Mouse (Mus musculus) heart, postnatal 14 days (tissue): ENCODE results near the gene Phip. TPM values are rescaled to one million over a fixed set of nuclear protein-coding genes. Genes with fewer than 3 reads are reported as not detected.

ENCODE experiments used
- DNase-seq, 2 experiments: peaks; one replicate each; pipeline ENCODE4 v3.0.0; 2021 to 2022
- intact Hi-C: fragments of 180-260 bp; cut with DNase I; formaldehyde crosslinking; loops from one replicate; pipeline ENCODE4 v1.15.1; 2025
- long read RNA-seq, 2 experiments: library from polyadenylated mRNA; stranded (forward); transcript quantifications; one replicate each; pipeline ENCODE4 v2.0.0; 2021
- total RNA-seq, 2 experiments: library from RNA; stranded (reverse); gene quantifications; 2 replicates each; pipeline ENCODE4 v1.2.3; 2021

Phip gene
- 10 to 100 TPM; 33.4 to 34.2 TPM for total RNA-seq
- long read RNA-seq, experiment 1, partial matches to known transcripts = 3 of 4 reads
- long read RNA-seq, experiment 1, other reads (novel, unspliced or antisense) = 1 of 4 reads
- long read RNA-seq, experiment 2, partial matches to known transcripts = 4 of 8 reads
- long read RNA-seq, experiment 2, other reads (novel, unspliced or antisense) = 4 of 8 reads

DNA sequence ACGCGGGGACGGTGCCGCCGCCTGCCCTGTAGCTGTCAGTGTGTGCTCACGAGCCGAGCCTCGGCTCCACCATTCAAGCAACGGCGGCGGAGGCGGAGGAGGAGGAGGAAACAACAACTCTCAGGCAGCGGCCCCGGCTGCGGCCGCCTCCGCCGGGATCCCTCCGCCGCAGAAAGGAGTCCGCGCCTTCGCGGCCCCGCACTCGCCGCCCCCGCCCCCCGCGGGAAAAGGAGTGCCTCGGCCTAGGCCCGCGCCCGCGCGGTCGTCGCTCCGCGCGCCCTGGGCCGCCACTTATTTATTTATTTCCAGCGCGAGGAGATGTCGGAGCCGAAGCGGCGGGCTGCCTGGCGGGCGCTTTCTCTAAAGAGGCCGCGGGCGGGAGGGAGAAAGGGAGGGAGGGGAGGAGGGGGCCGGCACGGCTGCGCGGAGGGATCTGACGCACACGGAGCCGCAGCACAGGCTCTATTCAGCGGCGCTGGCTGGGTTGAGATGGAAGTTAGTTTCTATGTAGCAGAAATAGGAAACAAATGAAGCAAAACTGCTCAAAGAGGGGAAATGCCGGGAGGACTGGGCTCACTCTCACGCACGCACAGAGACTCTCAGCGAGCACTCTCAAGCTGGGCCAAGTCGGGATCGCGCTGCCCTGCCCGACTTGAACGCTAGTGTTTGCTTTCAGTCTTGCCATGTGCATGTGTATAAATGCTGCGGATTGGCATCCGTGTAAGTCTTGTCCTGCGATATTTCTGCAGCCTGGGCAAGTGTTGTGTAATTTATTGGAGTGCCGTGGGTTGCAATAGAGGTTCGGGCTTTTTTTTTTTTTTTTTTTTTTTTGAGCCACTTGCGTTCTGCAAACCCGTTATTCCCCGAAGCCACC is at the start of gene Phip:
Phip (minus strand) TSS at position 175 of the 874 bp plus-strand sequence.
- intact Hi-C loops = loop anchor here (2.0 to 5.0 kb wide), 2 partner anchors 169 to 472 kb away; no protein-coding TSS in a partner anchor

DNA sequence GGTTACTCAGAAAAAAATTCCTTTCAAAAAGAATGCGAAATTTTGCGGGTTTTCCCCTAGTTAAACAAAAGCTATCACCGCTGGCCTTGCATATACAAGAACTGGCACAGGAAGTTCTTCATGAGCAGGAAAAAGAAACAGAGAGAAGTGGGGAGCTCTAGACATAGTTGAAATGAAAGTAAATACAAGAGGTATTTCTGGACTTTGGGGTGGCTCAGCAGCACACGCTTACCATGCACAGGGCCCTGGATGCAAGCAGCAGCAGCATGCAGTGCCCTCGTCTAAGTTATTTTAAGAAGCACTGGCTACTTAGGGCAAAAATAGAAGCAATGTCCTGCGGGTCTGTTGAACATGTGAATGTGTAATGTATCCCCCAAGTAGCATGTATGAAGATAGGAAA is 48.4 kb upstream of the Phip start:
- intact Hi-C loops = no loop called here
- DNase-seq = peak; percentile 8 to 11

More for the DNA sequence above, at the start of gene Phip:
- DNase-seq = peak; percentile 97

DNA sequence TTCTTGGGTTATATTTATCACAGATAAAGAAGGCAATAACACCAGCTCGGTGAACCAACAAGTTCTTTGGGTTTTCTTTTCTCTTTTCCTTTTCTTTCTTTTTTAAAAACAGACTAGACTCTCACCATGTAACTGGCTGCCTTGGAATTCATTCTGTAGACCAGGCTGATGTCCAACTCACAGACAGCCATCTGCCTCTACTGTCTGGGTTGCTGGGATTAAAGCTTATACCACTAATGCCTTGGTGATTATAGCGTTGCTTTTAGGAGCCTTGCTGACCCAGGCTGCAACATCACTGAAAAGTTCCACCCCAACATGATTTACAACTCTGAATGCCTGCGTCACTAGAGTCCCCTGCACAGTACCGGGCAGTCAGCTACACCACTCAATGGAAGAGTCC is 39.2 kb upstream of the Phip start:
- intact Hi-C loops = no loop called here

DNA sequence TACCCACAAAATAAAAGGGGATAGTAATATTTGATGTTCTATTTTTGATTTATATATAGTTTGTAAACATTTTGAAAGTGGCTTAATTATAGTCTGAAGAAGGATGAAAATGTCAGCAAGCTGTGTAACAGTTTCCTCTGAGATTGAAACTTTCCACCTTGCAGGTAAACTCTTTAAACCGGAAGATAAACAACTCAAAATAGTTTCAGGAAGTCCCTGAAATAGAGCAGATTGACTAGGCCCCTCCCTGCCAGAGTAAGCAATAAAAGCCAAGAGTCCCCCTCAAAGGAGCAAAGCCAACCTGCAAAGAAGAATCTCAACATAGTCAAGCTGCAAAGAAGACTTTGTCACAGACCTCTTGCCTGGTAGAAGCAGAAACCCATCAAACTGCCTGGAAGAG is 33.0 kb upstream of the Phip start:
- DNase-seq = no peak
- intact Hi-C loops = no loop called here

More for the DNA sequence above, 39.2 kb upstream of the Phip start:
- no peak for DNase-seq

DNA sequence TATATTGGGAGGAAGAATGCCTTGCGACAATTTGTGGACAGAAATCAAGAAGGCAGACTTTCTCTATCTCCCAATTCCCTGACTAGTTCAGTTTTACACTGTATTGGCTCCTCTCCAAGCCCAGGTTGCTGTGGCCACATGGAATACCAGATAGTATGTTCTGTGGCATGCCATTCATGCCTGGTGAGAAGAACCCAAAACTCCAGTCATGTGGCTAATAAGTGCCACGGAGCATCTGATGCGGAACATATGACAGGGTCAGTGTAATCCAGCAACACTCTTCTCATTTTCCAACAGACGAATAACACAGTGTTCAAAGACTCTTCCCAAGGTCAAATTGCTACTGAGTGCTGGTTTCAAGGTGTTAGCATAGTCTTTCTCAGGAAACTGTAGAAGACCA is 26.0 kb upstream of the Phip start:
- DNase-seq = no peak
- intact Hi-C loops = no loop called here

DNA sequence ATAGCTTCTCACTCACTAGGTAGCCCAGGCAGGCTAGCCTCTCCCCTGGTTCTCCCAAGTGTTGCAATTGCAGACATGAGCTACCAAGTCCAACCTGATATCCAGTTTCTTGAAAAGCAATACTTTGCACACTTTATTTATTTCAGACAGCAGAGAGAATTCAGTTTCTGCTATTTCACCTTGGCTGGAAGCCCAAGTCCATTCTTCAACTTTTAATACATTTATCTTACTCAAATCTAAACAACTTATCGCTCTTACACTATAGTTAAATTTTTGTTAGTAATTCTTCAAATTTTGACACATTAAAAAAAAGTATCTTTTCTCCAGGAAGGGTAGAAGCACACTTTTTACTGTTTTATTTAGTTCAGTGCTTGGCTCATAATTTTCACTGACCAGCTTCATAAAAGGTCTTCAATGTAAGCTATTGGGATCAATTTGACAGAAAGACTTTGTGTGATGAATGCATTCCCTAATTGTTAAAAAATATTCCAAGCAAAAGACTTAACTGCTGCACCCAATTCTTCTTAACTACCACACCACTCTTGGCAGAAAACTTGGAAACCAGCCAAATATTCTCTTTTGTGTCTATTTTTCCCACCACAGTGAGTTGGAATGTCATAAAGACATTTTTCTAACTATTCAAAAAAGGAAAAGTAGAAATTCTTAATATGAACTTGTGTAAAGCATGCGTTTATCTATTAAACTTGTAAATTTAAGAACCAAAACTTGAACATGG is 22.6 kb upstream of the Phip start:
- no peak for DNase-seq
- intact Hi-C loops = no loop called here

DNA sequence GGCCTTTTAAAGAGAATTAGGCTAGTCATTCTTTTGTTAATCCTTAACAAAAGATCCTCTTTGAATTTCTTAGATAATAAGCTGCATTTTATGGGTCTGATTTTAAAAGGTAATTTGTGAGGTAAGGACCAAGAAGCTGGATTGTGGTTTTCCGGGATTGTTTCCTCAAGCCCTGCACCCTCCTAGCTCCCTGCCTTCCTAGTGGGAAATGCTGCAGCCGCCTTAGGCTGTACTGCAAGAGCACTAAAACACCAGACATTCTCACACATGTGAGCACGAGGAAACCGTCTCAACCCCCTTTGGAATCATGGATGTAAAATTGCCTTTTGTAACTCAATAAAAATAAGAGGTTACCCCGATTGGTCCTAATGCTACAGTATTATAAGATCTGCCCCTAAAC is 1.6 kb upstream of the Phip start:
- intact Hi-C loops = loop anchor here (5.0 kb wide), 1 partner anchor 470 kb away; no protein-coding TSS in a partner anchor
- DNase-seq = peak; percentile 15 to 37

DNA sequence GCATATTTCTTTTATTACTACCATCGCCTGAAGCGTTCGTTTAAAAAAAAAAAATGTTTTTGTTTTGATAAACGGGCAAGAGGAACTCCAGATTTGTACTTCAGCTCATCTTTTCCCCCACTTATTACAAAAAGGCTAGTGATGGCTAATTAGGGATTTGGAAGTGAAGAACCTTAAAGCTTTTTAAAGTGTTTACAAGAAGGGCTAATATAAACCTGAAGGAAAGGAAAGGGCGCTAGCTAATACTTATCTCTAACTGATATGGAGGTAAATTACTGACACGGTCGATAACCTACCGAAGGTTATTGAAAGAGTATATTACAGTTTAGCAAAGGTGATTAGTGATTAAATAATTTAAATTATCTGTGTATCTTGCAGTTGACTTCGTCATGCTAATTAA is 903 bp upstream of the Phip start:
- intact Hi-C loops = loop anchor here (5.0 kb wide), 1 partner anchor 471 kb away; no protein-coding TSS in a partner anchor
- no peak for DNase-seq

DNA sequence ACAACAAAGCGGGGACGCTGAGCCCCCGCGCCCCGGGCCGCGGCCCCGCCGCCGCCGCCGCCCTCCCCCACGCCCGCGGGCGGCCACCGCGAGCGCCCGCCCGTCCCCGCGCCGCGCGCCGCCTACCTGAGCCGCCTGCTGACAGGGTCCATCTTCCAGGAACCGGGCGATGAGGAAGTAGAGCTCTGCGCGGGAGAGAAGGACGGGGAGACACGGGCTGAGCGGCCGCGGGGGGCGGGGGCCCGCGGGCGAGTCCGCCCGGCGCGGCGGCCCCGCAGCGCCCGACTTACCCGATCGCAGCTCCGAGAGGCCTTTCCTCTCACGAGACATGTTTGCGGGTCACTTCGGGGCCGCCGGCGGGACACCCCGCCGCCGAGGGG is 364 bp downstream of the Phip start:
- intact Hi-C loops = loop anchor here (2.0 to 5.0 kb wide), 3 partner anchors 170 to 472 kb away; no protein-coding TSS in a partner anchor
- no peak for DNase-seq

DNA sequence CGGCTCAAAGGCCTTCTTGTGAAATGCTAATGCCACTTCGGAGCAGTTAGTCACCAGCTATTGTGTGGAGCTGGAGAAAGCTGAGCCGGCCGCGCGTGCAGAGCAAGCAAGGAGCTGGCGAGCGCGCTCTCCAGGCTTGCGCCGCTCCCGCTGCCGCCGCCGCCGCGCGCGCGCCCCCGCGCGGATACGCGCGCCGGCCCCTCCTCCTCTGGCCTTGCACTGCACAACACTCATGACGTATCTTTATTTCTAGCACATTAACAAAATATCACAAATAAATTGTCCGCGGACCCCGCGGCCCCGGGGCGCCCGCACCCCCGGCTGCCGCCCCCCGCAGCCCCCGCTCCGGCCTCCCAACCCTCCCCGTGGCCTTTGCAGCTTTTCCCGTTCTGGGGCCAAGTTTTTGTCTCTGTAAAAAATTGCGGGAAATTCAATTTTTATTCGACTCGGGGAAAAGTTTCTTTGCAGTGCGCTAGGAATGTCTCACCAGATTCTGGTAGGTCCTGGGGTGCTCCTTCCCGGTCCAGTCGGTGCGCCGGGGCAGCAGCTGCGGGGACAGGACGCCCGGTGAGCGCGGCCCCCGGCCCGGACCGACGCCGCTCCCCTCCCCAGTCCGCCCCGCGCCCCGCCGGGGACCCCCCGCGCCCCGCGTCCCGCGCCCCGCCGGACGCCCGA is 992 bp downstream of the Phip start:
- intact Hi-C loops = loop anchor here (2.0 to 5.0 kb wide), 2 partner anchors 170 to 373 kb away; no protein-coding TSS in a partner anchor
- peak; percentile 86 to 92 for DNase-seq

DNA sequence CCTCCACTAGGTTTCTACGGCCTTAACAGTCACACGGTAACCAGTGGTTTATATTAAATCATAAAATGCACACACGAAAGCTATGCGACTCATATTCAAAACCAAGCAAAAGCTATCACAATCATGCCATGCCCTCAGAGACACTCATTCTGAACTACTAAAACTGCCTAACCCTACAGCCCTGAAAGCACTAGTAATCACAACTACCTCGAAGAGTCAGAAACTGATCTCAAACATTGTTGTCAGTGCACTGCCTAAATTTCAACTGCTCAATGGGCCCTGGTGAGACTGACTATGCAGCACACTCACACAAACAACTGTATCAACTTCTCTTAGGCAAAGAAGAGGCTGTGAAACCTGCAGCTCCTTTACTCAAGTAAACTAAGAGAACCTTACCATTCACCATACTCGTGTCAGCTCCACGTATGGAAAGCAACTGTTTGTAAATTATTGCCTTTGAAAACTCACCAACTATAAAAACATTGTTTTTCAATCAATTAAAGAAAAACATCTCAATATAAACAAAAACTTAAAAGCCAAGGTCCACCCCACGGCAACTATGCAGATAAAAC is 1.9 kb downstream of the Phip start:
- DNase-seq = peak in 1 of 2 experiments; percentile 14
- intact Hi-C loops = loop anchor here (5.0 kb wide), 1 partner anchor 374 kb away; no protein-coding TSS in a partner anchor

DNA sequence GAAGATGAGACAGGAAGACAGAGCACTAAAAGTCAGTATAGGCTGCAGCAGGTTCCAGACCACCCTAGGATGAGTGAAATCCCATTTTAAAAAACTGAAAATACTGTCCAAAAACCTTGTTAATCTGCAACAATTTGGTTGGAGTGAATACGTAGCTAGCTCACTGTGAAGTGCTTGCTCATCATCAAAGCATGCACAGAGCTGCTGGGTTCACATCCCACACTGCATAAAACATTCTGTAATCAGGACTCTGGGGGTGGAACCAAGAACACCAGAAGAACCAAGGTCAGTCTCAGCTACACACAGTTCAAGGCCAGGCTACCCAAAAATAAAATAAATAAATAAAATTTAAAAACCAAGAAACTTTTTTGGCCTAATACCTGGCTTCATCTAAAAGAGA is 3.9 kb downstream of the Phip start:
- no peak for DNase-seq
- intact Hi-C loops = loop anchor here (5.0 kb wide), 1 partner anchor 376 kb away; no protein-coding TSS in a partner anchor

DNA sequence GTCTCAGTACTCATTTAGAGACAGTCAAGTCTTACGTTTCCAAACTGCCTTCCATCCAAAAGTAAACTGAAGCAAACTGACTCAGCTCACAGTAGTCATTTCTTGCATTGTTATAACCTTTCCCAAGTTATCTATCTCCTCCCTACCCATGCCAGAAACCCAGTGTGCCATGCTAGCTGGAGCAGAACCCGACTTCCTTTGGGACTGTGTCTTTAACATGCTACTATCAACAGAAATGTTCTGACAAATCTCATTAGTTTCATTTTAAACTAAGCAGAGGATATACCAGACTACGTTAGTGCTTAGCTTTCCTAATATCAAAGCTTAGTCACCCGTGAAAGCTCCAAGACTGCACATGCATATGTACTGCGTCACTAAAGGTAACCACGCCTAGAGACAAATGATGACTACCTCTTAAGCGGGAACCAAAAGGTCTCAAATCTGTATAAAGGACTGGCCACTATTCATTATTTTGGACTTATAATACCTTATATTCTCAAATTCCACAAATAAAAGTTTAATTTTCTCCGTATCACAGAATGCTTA is 8.2 kb downstream of the Phip start:
- intact Hi-C loops = no loop called here
- peak; percentile 19 to 40 for DNase-seq

DNA sequence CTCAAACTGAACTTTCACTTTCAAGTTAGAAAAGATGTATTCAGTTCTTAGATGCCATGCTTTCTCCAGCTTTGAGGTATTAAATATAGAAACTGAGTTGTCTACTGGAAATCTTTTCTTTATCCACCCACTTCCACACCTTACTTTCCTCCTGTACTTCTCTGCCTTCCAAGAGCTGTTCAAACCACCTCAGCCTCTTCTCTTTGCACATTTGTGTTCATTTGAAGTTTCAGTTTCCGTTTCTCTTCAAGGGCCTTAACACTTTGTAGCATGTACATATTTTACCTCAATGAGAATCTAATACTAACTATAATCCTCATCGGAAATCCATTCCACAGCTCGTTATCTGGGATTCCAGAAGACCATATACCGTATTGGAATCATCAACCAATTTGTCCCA is 11.3 kb downstream of the Phip start:
- intact Hi-C loops = no loop called here
- no peak for DNase-seq

DNA sequence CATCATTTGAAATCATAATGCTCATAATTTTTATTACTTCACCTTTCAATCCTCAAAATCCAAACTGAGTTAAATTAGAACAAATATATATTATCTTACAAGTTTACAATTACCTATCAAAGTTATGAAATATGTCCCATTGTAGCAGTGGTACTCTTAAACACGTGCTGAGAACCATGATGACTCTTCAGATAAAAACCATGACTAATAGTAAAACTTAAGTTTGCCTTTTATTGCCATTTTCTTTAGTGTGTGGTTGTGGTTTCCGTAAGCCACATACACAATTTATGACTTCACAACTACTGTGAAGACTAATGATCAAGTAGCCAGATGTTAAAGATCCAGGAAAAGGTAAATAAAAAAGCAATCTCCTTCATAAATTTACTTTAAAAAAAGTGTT is 14.0 kb downstream of the Phip start:
- intact Hi-C loops = no loop called here
- DNase-seq = no peak

DNA sequence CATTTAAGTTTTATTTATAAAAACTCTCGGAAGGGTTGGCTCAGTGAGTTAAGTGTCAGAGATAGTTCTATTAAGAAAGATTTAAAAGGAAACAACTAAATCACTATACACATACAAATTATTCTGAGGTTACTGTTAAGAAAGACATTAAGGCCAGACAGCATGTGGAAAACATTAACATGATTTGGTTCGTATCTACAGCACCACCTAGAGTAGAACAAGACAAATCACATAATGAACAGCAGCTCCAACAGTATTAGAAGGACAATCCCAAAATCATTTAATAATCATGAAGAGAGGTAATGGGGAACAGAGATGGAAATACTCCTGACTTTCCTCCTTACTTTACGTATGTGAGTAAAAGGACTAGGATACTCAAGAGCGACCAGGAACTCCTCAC is 20.0 kb downstream of the Phip start:
- intact Hi-C loops = no loop called here
- no peak for DNase-seq

DNA sequence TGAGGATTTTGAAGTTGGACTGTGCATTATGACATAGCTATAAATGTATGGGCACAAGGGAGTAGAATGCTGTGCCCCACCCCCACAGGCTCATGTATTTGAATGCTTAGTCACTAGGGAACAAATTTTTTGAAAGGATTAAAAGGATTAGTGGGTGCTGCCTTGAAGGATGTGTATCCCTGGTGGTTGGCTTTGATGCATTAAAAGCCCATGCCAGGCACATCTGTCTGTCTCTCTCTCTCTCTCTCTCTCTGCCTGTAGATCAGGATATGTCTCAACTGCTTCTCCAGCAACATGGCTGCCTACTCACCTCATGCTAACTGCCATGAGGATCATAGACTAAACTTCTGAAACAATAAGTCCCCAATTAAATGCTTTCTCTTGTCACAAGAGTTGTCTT is 23.0 kb downstream of the Phip start:
- intact Hi-C loops = no loop called here
- no peak for DNase-seq

DNA sequence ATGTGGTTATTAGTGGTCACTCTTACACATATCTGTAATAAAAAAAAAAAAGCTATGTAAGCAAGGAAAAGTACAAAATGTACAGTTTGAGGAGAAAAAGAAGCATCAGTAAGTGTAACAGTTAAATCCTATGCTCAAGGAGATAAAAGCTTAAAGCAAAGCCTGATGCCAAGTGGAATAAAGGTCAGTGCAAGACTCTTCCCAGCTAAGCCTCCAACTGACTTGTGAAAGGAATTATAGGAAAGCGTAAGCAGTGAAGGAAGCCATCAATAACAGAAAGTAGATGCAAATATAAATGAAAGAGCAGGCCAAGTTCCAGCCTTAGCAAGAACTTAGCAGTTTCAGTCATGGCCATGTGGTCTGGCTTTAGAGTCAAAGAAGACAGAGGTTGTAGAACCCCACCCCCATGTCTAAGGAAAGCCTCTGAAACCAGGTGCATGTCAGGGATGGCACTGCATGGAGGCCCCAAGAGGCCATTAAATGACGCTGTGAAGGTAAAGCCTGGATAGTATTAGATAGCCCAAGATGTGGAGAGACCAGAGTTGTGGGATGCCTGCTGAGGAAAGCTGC is 23.8 kb downstream of the Phip start:
- intact Hi-C loops = no loop called here
- no peak for DNase-seq

DNA sequence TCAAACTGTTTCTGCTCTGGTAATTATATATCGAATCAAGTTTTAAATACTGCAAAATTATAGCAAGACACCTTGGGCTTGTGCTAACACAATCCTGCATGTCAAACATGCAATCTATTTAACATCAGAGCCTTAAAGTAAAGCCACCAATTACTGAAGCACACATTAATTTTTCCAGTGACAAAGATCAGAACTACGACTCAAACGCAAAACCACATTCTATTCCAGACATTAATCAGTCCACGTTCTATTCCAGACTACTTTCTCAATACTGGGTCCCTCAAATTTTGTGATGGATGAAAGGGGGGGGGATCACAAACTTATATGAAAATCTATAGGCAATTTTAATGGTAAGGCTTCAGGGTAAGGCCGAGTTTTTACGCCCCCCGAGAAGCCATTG is 68.1 kb downstream of the Phip start:
- DNase-seq = no peak
- intact Hi-C loops = no loop called here
